Mouse (Mus musculus) CH12.LX (cell line): ENCODE measurements around the gene Ramp2.

Source experiments
- BHLHE40 ChIP-seq: IDR thresholded peaks from 2 replicates; pipeline ENCODE4 v1.6.1; 2011; ENCODE audit warnings: mild to moderate bottlenecking, low read depth, low read length, improper control_type of control experiment
- CTCF ChIP-seq, 2 experiments: IDR thresholded peaks in 1 of 2; conservative IDR thresholded peaks in 1 of 2; 2 replicates each; pipeline ENCODE4 v1.5.1; 2011 to 2012; ENCODE audit warnings: low read depth in 2 of 2, low read length in 2 of 2, improper control_type of control experiment in 1 of 2, inconsistent platforms in 1 of 2, mild to moderate bottlenecking in 1 of 2, moderate library complexity in 1 of 2
- E2F4 ChIP-seq: IDR thresholded peaks from 2 replicates; pipeline ENCODE4 v1.6.1; 2011; ENCODE audit warnings: low read depth, low read length, improper control_type of control experiment; ENCODE audit not compliant: insufficient replicate concordance
- EP300 ChIP-seq: IDR thresholded peaks from 2 replicates; pipeline ENCODE4 v1.6.1; 2011; ENCODE audit warnings: low read length, improper control_type of control experiment
- HCFC1 ChIP-seq: IDR thresholded peaks from 2 replicates; pipeline ENCODE4 v1.6.1; 2012; ENCODE audit warnings: low read depth, mild to moderate bottlenecking, inconsistent platforms, low read length, improper control_type of control experiment
- JUND ChIP-seq: conservative IDR thresholded peaks from 2 replicates; pipeline ENCODE4 v1.6.1; 2011; ENCODE audit warnings: low read depth, low read length, improper control_type of control experiment
- MAFK ChIP-seq: IDR thresholded peaks from 2 replicates; pipeline ENCODE4 v1.6.1; 2011; ENCODE audit warnings: low read length, improper control_type of control experiment; ENCODE audit not compliant: insufficient replicate concordance
- POLR2A ChIP-seq: IDR thresholded peaks from 2 replicates; pipeline ENCODE4 v1.6.1; 2011; ENCODE audit warnings: low read depth, mild to moderate bottlenecking, improper control_type of control experiment, low read length
- POLR2AphosphoS2 ChIP-seq: IDR thresholded peaks from 2 replicates; pipeline ENCODE4 v1.6.1; 2011; ENCODE audit warnings: low read depth, low read length, improper control_type of control experiment
- RAD21 ChIP-seq: IDR thresholded peaks from 2 replicates; pipeline ENCODE4 v1.6.1; 2011; ENCODE audit warnings: low read depth, mild to moderate bottlenecking, low read length, improper control_type of control experiment, moderate library complexity
- SMC3 ChIP-seq: IDR thresholded peaks from 2 replicates; pipeline ENCODE4 v1.6.1; 2011; ENCODE audit warnings: low read depth, low read length, improper control_type of control experiment
- USF1 ChIP-seq: IDR thresholded peaks from 2 replicates; pipeline ENCODE4 v1.6.1; 2014; ENCODE audit warnings: low read depth, mild to moderate bottlenecking, inconsistent platforms, low read length, improper control_type of control experiment

DNA sequence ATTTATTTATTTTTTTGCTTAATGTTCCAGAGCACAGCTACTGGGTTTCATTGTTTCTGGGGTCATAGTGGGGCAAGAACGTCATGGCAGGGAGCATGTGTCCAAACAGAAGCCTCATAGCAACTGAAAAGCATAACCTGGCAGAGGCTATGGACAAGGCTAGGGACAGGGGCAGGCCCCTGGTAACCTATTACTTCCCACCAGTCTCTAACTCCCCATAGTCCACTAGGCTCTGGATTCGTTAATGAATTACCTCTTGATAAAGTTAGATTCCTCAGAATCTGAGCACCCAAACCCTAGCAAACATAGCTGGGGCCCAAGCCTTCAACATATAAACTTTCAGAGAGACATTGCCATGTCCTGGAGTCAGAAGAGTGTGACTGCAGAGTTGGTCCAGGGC, 5.2 kb downstream of the Ramp2 start:
- TF ChIP-seq CTCF (conservative IDR thresholded peaks at IDR 0.05 in 1 of 2, IDR thresholded peaks at IDR 0.05 in 1 of 2; ENCODE audit: low read depth in 2 of 2, low read length in 2 of 2) (no peak), EP300 (no peak), POLR2AphosphoS2 (no peak), POLR2A (no peak), E2F4 (no peak), HCFC1 (no peak), MAFK (no peak), SMC3 (no peak), USF1 (no peak), RAD21 (no peak), JUND (no peak), BHLHE40 (no peak)
